Mouse (Mus musculus) pancreas, adult 10 weeks (tissue): Measurements from ENCODE around the gene Hexim2. TPM values are rescaled to one million over a fixed set of nuclear protein-coding genes. Genes with fewer than 3 reads are reported as not detected.

ENCODE experiments used
- polyA plus RNA-seq: library from polyadenylated mRNA; stranded (reverse); fragments of 350-450 nt; fragmentation: Illumina TruSeq; extraction: RNeasy Lipid Tissue Mini Kit (QIAGEN cat#74804); gene quantifications from one replicate; pipeline ENCODE4 v1.2.3, GENCODE M21; 2015; ENCODE audit warnings: low read depth, low replicate concordance; ENCODE audit not compliant: insufficient read depth

Gene Hexim2
- polyA plus RNA-seq: 2.3 TPM

DNA sequence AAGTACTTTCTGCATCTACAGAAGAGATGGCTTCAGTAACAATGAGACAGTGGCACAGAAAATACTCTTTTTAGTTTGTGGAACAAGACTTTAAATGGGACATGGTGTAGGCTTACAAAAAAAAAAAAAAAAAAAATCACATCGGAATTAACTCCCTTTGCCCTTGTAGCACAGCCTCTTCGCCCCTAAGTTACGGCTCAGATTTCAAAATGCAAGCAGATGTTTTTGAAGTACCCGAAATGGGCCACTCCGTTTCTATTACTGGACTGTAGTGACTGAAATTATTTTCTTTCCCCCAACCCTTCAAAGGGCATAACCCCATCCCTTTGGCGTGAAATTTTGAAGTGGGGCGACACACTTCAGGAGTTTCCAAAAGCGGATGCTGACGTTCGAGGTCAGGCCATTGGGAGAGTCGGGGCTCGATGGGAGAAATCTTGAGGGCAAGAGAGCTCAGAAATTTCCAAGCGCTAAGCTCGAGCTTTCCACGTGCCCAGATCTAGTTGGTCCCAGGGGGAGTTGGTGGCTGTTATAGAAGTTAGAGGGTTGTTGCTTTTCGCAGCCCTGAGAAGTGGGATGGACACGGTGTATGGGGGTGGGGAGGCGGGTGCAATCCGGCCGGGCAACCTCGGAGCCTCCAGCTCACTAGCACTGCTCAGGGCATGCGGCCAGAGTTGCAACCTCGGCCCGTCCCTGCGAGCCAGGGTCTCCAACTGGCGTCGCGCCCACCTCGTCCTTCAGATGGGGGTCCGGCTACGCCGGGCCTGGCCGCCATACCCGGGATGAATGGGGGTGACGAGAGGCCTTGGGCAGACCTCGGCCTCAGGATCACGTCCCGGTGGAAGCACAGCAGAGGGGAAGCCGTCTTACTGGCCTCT lies at the start of gene Hexim2:
Gene Hexim2 (plus strand): TSS at position 729 of the 875 bp plus-strand sequence.

DNA sequence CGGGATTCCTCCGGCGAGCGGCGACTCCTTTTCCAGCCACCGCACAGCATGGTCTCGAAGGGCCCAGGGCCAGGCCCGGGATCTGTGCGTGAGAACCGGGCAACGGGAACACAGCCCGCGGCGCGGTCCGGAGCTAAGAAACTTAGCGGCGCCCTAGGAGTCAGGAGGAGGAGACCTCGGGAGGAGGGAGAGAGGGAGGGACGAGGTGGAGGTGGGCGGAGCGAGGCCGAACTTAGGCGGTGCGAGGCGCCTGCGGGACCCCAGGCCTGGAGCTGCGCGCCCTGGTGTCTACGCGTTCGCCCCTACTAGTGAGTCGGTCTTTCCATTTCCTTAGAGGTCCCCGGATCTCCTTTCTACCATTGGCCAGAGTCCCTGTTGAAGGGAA lies 30.8 kb upstream of the Hexim2 start, which contains the start of the genes Plcd3 and Acbd4:
Gene Plcd3 (minus strand): TSS at position 178 of the 385 bp plus-strand sequence.
Gene Acbd4 (plus strand): TSS at position 202 of the 385 bp plus-strand sequence.

DNA sequence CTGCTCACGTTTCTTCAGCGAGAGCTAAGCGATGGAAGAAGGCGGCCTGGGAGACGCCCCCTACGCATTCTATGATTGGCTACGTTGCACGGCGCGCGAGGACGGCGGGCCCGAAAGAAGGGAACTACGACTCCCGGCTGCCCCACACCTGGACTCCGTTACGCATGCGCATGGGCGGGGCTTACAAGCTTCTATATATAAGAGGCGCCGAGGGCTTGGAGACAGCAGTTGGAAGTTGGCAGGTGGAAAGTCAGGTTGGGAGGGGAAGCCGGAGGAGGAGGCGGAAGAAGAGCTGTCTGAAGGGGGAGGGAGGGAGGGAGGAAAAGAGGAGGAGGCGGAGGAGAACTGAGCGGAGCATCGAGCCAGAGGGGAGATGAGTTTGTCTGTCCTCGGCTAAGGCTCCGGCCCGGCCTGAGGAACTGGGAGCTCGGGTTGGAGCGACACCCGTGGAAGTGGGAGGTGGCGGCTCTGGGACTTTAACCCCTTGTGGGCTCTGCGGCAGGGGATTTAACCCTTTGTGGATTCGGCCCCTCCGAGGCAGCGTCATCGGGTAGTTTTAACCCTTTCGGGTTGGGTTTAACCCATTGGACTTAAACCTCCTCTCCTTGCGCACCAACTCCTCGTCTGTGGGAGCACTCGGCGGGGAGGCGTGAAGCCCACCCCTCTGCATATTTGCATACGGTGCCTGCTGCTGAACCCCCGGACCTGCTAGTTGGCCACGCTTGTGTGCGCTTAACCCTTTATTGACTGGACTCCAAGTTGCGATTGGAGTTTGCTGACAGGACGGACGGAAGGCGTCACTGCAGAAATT lies 16.0 kb upstream of the Hexim2 start, which contains the start of gene Hexim1:
Gene Hexim1 (plus strand): TSS at position 224 of the 811 bp plus-strand sequence.

DNA sequence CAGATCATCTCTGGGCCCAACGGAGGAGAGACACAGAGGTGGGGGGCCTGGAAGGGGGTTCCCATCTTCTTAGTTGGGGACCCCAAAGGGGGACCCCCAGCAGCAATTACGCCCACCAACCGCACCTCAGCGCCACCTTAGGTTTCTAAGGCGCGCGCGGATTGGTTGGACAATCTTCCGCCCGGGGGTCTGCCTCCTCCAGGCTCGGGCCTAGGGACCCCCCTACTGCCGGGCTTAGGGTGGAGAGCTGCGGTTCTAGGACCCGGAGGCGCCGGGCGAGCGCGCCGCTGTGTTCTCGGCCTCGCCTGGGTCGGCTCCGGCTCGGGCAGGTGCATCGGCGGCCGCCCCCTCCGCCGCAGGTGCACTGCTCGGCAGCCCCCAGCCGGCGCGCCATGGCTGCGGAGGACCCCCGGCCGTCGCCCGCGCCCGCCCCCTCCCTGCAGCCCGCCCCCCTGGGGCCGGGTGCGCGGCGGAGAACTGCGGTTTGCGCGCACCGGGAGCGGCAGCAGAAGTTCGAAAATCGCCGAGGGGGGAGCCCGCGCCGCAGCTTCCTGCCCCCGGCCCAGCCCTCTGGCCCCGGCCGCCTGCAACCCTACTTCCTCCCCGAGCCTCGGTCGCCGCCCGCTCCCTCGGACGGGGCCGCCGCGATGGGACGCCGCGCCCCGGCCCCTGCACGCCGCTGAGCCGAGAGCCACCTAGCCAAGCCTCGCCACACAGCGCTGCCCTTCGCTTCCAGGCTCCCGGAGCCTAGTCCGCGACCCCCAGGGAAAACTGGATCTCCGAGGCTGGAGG lies 38.5 kb downstream of the Hexim2 start, which contains the start of gene Fmnl1:
Gene Fmnl1 (plus strand): TSS at position 614 of the 792 bp plus-strand sequence.

Other genes starting within 250 kb of the Hexim2 start
- not detected for gene Fam187a, start 247.3 kb upstream of the Hexim2 start, polyA plus RNA-seq
- gene Gfap, start 231.5 kb upstream of the Hexim2 start, polyA plus RNA-seq: not detected
- gene Kif18b, start 207.3 kb upstream of the Hexim2 start, polyA plus RNA-seq: not detected
- gene C1ql1, start 185.7 kb upstream of the Hexim2 start, polyA plus RNA-seq: not detected
- gene Nmt1, start 104.2 kb upstream of the Hexim2 start, polyA plus RNA-seq: 7.1 TPM
- gene Dcakd, start 104.1 kb upstream of the Hexim2 start, polyA plus RNA-seq: 9.6 TPM
- gene Plcd3, start 30.8 kb upstream of the Hexim2 start, polyA plus RNA-seq: 5.5 TPM
- gene Acbd4, start 30.7 kb upstream of the Hexim2 start, polyA plus RNA-seq: 23.8 TPM
- 6.8 TPM for gene Hexim1, start 16.2 kb upstream of the Hexim2 start, polyA plus RNA-seq
- 2.7 TPM for gene Fmnl1, start 38.7 kb downstream of the Hexim2 start, polyA plus RNA-seq
- gene 1700023F06Rik, start 76.1 kb downstream of the Hexim2 start, polyA plus RNA-seq: 1.8 TPM
- gene Spata32, start 86.0 kb downstream of the Hexim2 start, polyA plus RNA-seq: not detected
- gene Map3k14, start 135.0 kb downstream of the Hexim2 start, polyA plus RNA-seq: 1.4 TPM
- gene Arhgap27, start 231.3 kb downstream of the Hexim2 start, polyA plus RNA-seq: 6.7 TPM